Mouse (Mus musculus): ENCODE data around the gene Gm5136. TPM values are rescaled to one million over a fixed set of nuclear protein-coding genes. Genes with fewer than 3 reads are reported as not detected.

Gene Gm5136
- total RNA-seq, 2 experiments from 2014 or later, result 0.22 TPM; not detected in 1

- DNase-seq (ENCODE audit: low spot score in 2 of 2), result no peak
These were observed 50.8 kb downstream of the Gm5136 start for GRCm38 (mm10) chr10:108649174-108649573.
